Mouse (Mus musculus): ENCODE measurements around the gene Blmh.
A peak's percentile ranks its signal among the peaks of the same experiment; 100 is the strongest.
"Not testable (repeated sequence)": the region's sequence is repeated elsewhere in the genome, so short reads cannot be mapped to it uniquely, and the experiment has no call there.

Blmh gene

GRCm38 (mm10) chr11:76917230-76917548 is 7.4 kb upstream of the Blmh start:
- DNase-seq, result no peak

GRCm38 (mm10) chr11:76920607-76921006 is 4.0 kb upstream of the Blmh start:
- no peak for DNase-seq

- not testable (repeated sequence) for DNase-seq
These were observed 4.0 kb downstream of the Blmh start for GRCm38 (mm10) chr11:76928586-76928985.

- no peak for DNase-seq
These were observed 8.6 kb downstream of the Blmh start for GRCm38 (mm10) chr11:76933209-76933608.

- DNase-seq, result no peak
These were observed 12.0 kb downstream of the Blmh start for GRCm38 (mm10) chr11:76936578-76936977.

- DNase-seq, result no peak
These were observed 20.2 kb downstream of the Blmh start for GRCm38 (mm10) chr11:76944839-76945238.

- DNase-seq, result peak; percentile 95
These were observed 21.0 kb downstream of the Blmh start for GRCm38 (mm10) chr11:76945386-76946202.

- no peak for DNase-seq
These were observed 21.6 kb downstream of the Blmh start for GRCm38 (mm10) chr11:76946203-76946585.

GRCm38 (mm10) chr11:76953536-76953935 is 28.9 kb downstream of the Blmh start:
- no peak for DNase-seq

- no peak for DNase-seq
These were observed 41.1 kb downstream of the Blmh start for GRCm38 (mm10) chr11:76965703-76966102.

- no peak for DNase-seq
These were observed 45.7 kb downstream of the Blmh start for GRCm38 (mm10) chr11:76970328-76970727.

GRCm38 (mm10) chr11:76974680-76975319 is 50.2 kb downstream of the Blmh start:
- no peak for DNase-seq

GRCm38 (mm10) chr11:76981570-76982141 is 57.0 kb downstream of the Blmh start:
- no peak for DNase-seq

GRCm38 (mm10) chr11:76982415-76982814 is 57.8 kb downstream of the Blmh start:
- DNase-seq, result no peak

GRCm38 (mm10) chr11:76983641-76984040 is 59.0 kb downstream of the Blmh start:
- no peak for DNase-seq

- DNase-seq, result no peak
These were observed 59.6 kb downstream of the Blmh start for GRCm38 (mm10) chr11:76984173-76984572.

- no peak for DNase-seq
These were observed 66.2 kb downstream of the Blmh start for GRCm38 (mm10) chr11:76990839-76991238.

- DNase-seq, result no peak
These were observed 68.3 kb downstream of the Blmh start for GRCm38 (mm10) chr11:76992886-76993285.

- DNase-seq, result peak; percentile 21
These were observed 71.5 kb downstream of the Blmh start for GRCm38 (mm10) chr11:76995966-76996672.

GRCm38 (mm10) chr11:76997305-76997704 is 72.7 kb downstream of the Blmh start:
- peak; percentile 86 for DNase-seq

GRCm38 (mm10) chr11:76997916-76998704 is 73.5 kb downstream of the Blmh start, which contains the start of gene Slc6a4:
TSS of gene Slc6a4 (plus strand) at chr11:76998603.
- DNase-seq, result no peak

GRCm38 (mm10) chr11:76998705-76999226 is 74.2 kb downstream of the Blmh start:
- no peak for DNase-seq
